Mouse (Mus musculus): ENCODE measurements around the gene Nradd.

Gene Nradd

GRCm38 (mm10) chr9:110611471-110611870 lies 12.8 kb downstream of the Nradd start:
- DNase-seq (ENCODE audit: low spot score): no peak

- no peak for DNase-seq (ENCODE audit: low spot score)
Measured at GRCm38 (mm10) chr9:110583521-110583920, 40.7 kb downstream of the Nradd start.

GRCm38 (mm10) chr9:110582161-110582560 lies 42.1 kb downstream of the Nradd start:
- DNase-seq (ENCODE audit: low spot score): no peak
